Mouse (Mus musculus): ENCODE results near the gene Lin54. TPM values are rescaled to one million over a fixed set of nuclear protein-coding genes. Genes with fewer than 3 reads are reported as not detected.
A peak's percentile ranks its signal among the peaks of the same experiment; 100 is the strongest.

The Lin54 gene
- polyA plus RNA-seq, 1 experiment from 2014 or later: 10.6 TPM

DNA sequence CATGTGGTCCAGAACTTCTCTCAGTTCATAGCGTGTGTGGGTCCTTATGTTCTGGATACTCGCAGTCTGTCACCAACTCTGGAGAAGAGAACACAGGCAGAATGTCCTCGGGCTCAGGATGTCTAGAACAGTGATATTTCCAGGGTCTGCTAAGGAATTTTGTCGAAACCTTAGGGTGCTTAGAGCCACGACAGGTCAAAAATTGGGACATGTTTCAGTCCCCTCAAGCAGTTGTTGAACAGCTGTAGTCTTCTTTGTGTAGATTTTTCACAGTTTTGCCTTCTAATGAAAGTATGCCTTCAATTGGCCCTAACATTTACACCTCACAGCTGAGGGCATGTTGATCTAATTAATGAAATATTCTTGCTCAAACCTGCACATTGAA is 18.6 kb upstream of the Lin54 start:
- no peaks in the 10 kb centered on the region for H3K9me3 ChIP-seq
- no peaks in the 10 kb centered on the region for H3K27me3 ChIP-seq
- H3K36me3 ChIP-seq: peaks cover 3% of the 10 kb centered on the region; the same call in 1 of the 2 replicates
- 7% methylated on average over 5 of the region's 5 CpGs for WGBS
- peak overlapping the region; percentile 49 for H3K4me2 ChIP-seq
- H3K4me1 ChIP-seq: peaks cover 12% of the 10 kb centered on the region
- H3K9ac ChIP-seq: peak overlapping the region; percentile 67
- H3K4me3 ChIP-seq: peak overlapping the region; percentile 63
- H3K27ac ChIP-seq: peak overlapping the region; percentile 87
- no peak for ATAC-seq (ENCODE audit: insufficient number of reproducible peaks, low FRiP score, low TSS enrichment, low read depth)

DNA sequence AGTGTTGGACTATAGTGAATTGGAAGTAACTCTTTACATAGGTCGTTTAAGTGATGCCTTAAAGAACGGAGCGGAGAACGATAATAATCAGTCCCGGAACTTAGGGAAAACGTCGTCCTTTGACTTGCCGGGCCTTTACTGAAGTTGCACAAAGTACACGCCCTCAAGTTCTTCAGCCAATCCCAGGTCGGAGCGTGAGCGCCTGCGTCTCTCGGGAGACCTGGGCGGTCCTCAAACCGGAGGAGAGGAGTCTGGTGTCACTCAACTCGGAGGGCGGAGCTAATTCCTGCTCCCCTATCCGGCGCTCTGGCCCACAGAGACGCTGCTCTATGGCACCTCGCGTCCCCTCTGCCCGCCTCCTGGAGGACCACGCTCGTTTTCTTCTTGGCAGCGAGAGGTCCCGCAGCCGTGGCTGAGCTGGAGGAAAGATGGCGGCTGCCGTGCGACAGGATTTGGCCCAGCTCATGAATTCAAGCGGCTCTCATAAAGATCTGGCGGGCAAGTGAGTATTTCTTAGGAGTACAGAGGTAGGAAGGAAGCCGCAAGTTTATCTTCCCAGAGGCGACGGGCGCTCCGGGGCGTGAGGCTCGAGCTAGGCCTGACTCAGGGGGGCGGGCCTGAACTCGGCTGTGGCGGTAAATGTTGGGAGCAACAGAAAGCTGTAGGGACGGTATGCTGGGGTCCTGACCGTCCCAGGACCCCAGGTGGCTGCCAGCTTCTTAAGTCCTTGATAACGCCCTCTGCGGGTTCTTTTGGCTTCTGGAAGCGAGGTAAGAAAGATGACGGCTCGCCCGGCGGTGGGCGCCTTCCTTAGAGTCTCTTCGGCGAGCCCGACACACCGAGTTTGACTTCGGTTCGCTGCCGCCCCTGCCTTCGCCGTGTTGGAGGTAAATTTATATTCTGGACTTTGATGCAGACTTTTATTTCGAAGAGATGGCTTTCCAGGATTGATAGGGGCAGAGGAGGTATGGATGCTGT is 17.9 kb upstream of the Lin54 start, which contains the start of gene Cops4:
Cops4 (plus strand) TSS at position 261 of the 978 bp plus-strand sequence.
- Histone ChIP-seq H3K4me3 (peak within 1 kb of the TSS; percentile 63), H3K9me3 (no peaks in the 10 kb centered on the region), H3K27ac (peak within 1 kb of the TSS; percentile 87), H3K36me3 (peaks cover 3% of the 10 kb centered on the region; the same call in 1 of the 2 replicates), H3K4me2 (peak within 1 kb of the TSS; percentile 55), H3K27me3 (no peaks in the 10 kb centered on the region), H3K9ac (peak within 1 kb of the TSS; percentile 67), H3K4me1 (peaks cover 12% of the 10 kb centered on the region)
- ATAC-seq (ENCODE audit: insufficient number of reproducible peaks, low FRiP score, low TSS enrichment, low read depth): peak; percentile 100
- WGBS: under 1% methylated on average over 64 of the region's 64 CpGs

DNA sequence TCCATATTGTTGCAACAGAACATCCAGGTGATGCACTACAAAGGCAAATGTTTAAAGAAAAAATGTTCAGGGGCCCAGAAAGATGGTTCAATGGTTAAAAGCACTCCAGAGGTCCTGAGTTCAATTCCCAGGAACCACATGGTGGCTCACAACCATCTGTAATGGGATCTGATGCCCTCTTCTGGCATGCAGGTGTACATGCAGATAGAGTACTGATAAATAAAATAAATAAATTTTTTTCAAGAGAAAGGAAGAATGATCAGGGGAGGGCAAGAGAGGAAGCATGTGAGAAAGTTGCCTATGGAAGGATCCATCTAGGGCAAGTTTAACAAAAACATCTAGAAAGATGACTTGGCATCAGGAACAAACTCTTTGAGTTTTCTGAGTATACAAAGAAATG is 12.1 kb upstream of the Lin54 start:
- H3K9me3 ChIP-seq: no peaks in the 10 kb centered on the region
- ATAC-seq (ENCODE audit: insufficient number of reproducible peaks, low FRiP score, low TSS enrichment, low read depth): no peak

GRCm38 (mm10) chr5:100509247-100509646 is 8.8 kb upstream of the Lin54 start:
- 67% methylated on average over 11 of the region's 11 CpGs for WGBS
- ATAC-seq (ENCODE audit: insufficient number of reproducible peaks, low FRiP score, low TSS enrichment, low read depth): no peak
- no peaks in the 10 kb centered on the region for H3K9me3 ChIP-seq
- H3K4me2 ChIP-seq: no peak overlapping the region
- H3K4me3 ChIP-seq: no peak overlapping the region
- H3K27me3 ChIP-seq: no peaks in the 10 kb centered on the region
- H3K27ac ChIP-seq: no peak overlapping the region
- no peak overlapping the region for H3K9ac ChIP-seq
- H3K36me3 ChIP-seq: no peaks in the 10 kb centered on the region
- H3K4me1 ChIP-seq: no peaks in the 10 kb centered on the region

More for the DNA sequence above, 12.1 kb upstream of the Lin54 start:
- Histone ChIP-seq H3K4me2 (no peak overlapping the region), H3K36me3 (no peaks in the 10 kb centered on the region), H3K4me3 (no peak overlapping the region), H3K27ac (no peak overlapping the region), H3K27me3 (no peaks in the 10 kb centered on the region), H3K9ac (no peak overlapping the region), H3K4me1 (peaks cover 1% of the 10 kb centered on the region)

- Histone ChIP-seq H3K4me1 (peaks cover 25% of the 10 kb centered on the region), H3K27me3 (no peaks in the 10 kb centered on the region), H3K36me3 (no peaks in the 10 kb centered on the region), H3K4me3 (0 out of 2 replicates have a peak overlapping the region, but pooled peaks have one; percentile 57), H3K9ac (no peak overlapping the region), H3K27ac (no peak overlapping the region), H3K4me2 (peak overlapping the region; percentile 56), H3K9me3 (no peaks in the 10 kb centered on the region)
- WGBS: 68% methylated on average over 4 of the region's 4 CpGs
- no peak for ATAC-seq (ENCODE audit: insufficient number of reproducible peaks, low FRiP score, low TSS enrichment, low read depth)
Measured at GRCm38 (mm10) chr5:100501267-100501666, 828 bp upstream of the Lin54 start.

DNA sequence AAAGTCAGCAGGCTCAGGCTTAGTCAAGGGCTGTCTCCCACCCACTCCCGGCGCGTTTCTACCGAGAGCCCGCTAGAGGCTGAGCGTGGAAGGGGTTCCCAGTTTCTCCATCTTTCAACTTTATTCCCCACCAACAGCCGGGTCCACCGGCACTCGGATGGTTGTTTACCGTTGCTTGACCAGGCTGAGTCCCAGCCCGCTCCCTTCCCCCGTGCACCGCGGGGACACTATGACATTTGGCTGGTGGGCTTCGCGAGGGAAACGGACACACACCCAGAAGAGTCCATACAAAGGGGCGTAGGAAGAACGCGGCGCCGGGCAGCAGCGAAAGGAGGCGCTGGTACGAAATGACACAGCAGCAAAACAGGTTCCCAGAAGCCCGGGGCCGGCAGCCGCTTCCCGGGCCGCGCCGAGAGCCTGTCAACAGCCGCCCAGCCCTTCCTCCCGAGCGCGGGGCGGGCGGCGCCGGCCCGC is 571 bp downstream of the Lin54 start:
- H3K9me3 ChIP-seq: no peaks in the 10 kb centered on the region
- no peak for ATAC-seq (ENCODE audit: insufficient number of reproducible peaks, low FRiP score, low TSS enrichment, low read depth)
- no peaks in the 10 kb centered on the region for H3K27me3 ChIP-seq
- peak overlapping the region; percentile 57 for H3K4me3 ChIP-seq
- WGBS: under 1% methylated on average over 41 of the region's 41 CpGs
- peaks cover 25% of the 10 kb centered on the region for H3K4me1 ChIP-seq
- H3K9ac ChIP-seq: peak overlapping the region; percentile 42
- no peaks in the 10 kb centered on the region for H3K36me3 ChIP-seq
- peak overlapping the region; percentile 95 for H3K4me2 ChIP-seq
- H3K27ac ChIP-seq: peak overlapping the region; percentile 67

GRCm38 (mm10) chr5:100499243-100499642 is 1.2 kb downstream of the Lin54 start:
- 11% methylated on average over 2 of the region's 2 CpGs for WGBS
- Histone ChIP-seq H3K27me3 (no peaks in the 10 kb centered on the region), H3K27ac (no peak overlapping the region), H3K4me1 (peaks cover 25% of the 10 kb centered on the region), H3K9me3 (no peaks in the 10 kb centered on the region), H3K9ac (no peak overlapping the region; the same call in 1 of the 2 replicates), H3K4me2 (peak overlapping the region; percentile 95), H3K4me3 (peak overlapping the region; percentile 57), H3K36me3 (no peaks in the 10 kb centered on the region)
- ATAC-seq (ENCODE audit: insufficient number of reproducible peaks, low FRiP score, low TSS enrichment, low read depth): no peak

DNA sequence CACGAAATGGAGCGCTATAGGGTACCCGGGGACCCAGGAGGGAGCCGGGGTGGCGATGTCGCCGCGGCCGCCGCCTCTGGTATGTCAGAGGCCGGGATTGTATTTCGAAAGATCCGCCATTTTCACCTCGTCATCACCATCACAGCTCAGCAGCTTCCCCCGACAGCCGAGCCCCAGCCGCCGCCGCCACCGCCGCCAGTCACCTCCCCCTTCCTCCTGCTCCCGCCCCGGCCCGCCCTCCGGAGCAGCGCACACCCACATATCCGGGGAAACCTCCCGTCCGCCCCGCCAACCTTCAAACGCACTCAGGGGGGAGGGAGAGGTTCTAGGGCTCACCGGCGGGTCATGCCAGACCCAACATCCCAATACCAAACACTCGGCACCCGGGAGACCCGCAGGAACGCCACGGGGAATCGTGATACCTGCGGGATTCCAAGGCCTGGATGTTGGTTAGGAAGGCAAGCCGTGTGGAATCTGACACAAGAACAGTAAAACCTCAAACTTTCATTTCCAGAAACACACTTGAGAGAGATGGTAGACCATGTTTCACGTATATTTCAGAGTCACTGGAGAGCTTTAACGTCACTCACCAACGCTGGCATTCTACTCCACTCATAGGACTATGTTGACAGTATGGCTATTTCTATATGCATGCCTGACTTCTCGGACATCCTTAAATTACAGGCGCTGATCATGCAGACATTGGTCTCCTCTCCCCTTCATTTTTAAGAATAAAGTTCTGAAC is 1.8 kb downstream of the Lin54 start:
- ATAC-seq (ENCODE audit: insufficient number of reproducible peaks, low FRiP score, low TSS enrichment, low read depth): peak; percentile 84; the same call in 1 of the 2 replicates
- no peaks in the 10 kb centered on the region for H3K36me3 ChIP-seq

DNA sequence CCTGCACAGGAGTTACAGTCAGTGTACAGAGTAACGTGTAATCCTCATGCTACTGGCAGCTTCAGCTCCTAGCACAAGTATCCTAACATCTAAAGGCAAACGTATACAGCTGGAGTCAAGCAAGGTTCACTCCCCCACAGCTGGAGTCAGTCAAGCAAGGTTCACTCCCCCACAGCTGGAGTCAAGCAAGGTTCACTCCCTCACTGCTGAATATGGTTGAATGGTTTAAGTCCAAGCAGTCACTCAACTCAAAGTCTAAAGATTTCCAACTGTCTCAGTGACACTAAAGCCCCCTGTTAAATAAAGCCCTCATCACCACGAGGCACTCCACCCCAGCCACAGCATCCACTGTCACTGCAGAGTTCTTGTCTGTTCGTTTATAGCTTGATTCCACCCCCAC is 8.7 kb downstream of the Lin54 start:
- no peaks in the 10 kb centered on the region for H3K9me3 ChIP-seq
- no peaks in the 10 kb centered on the region for H3K36me3 ChIP-seq
- H3K4me3 ChIP-seq: no peak overlapping the region
- no peak overlapping the region for H3K27ac ChIP-seq
- H3K4me1 ChIP-seq: no peaks in the 10 kb centered on the region
- no peak for ATAC-seq (ENCODE audit: insufficient number of reproducible peaks, low FRiP score, low TSS enrichment, low read depth)
- no peak overlapping the region for H3K9ac ChIP-seq
- 61% methylated on average over 4 of the region's 4 CpGs for WGBS
- no peaks in the 10 kb centered on the region for H3K27me3 ChIP-seq
- H3K4me2 ChIP-seq: no peak overlapping the region

More for the DNA sequence above, 1.8 kb downstream of the Lin54 start:
- Histone ChIP-seq H3K9me3 (no peaks in the 10 kb centered on the region), H3K4me1 (peaks cover 25% of the 10 kb centered on the region), H3K4me3 (peak overlapping the region; percentile 57), H3K9ac (peak overlapping the region; percentile 55), H3K27ac (peak overlapping the region; percentile 69), H3K27me3 (no peaks in the 10 kb centered on the region), H3K4me2 (peak overlapping the region; percentile 95)
- WGBS: under 1% methylated on average over 36 of the region's 46 CpGs

DNA sequence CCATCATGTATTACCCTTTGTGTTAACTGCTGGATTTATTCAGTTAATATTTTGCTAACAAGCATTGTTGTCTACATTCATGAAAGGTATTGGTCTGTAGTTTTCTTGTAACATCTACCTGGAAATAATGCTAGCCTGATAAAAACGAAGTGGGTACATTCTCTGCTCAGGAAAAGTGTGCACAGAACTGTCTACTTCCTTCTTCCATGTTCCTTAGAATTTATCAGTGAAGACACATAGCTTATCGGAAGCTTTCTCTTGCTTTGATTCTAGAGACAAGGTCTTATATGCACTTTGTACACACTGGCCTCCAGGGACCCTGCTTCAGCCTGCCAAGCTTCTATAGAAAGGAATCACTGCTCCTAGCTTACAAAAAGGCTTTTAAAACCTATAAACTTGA is 11.1 kb downstream of the Lin54 start:
- Histone ChIP-seq H3K9me3 (no peaks in the 10 kb centered on the region), H3K4me2 (no peak overlapping the region), H3K4me1 (no peaks in the 10 kb centered on the region), H3K4me3 (no peak overlapping the region), H3K27me3 (no peaks in the 10 kb centered on the region), H3K27ac (no peak overlapping the region), H3K36me3 (0 out of 2 replicates have a peak, but pooled peaks cover 5% of the 10 kb centered on the region), H3K9ac (no peak overlapping the region)
- ATAC-seq (ENCODE audit: insufficient number of reproducible peaks, low FRiP score, low TSS enrichment, low read depth): no peak
- 79% methylated on average over 2 of the region's 2 CpGs for WGBS

GRCm38 (mm10) chr5:100488231-100488630 is 12.2 kb downstream of the Lin54 start:
- Histone ChIP-seq H3K4me3 (no peak overlapping the region), H3K36me3 (peaks cover 10% of the 10 kb centered on the region; the same call in 1 of the 2 replicates), H3K4me1 (no peaks in the 10 kb centered on the region), H3K27ac (no peak overlapping the region), H3K27me3 (no peaks in the 10 kb centered on the region), H3K9ac (no peak overlapping the region), H3K9me3 (no peaks in the 10 kb centered on the region), H3K4me2 (no peak overlapping the region)
- no peak for ATAC-seq (ENCODE audit: insufficient number of reproducible peaks, low FRiP score, low TSS enrichment, low read depth)
- WGBS: 98% methylated on average over 3 of the region's 3 CpGs
